Mouse (Mus musculus) CH12.LX (cell line): ENCODE results near the gene Sgms1. TPM values are rescaled to one million over a fixed set of nuclear protein-coding genes. Genes with fewer than 3 reads are reported as not detected.

Source experiments
- DNase-seq: peaks from one replicate; pipeline ENCODE4 v3.0.0-alpha.2; 2013; ENCODE audit errors: extremely low read depth
- H3K27ac ChIP-seq: 2 replicates; pipeline ENCODE4 v1.5.1; 2012; ENCODE audit warnings: low read depth, mild to moderate bottlenecking, control low read depth, moderate library complexity; ENCODE audit not compliant: insufficient read depth
- H3K27me3 ChIP-seq: replicated peaks from 2 replicates; pipeline ENCODE3; 2012; ENCODE audit warnings: inconsistent platforms
- H3K36me3 ChIP-seq, 2 experiments: replicated peaks in 1 of 2; 2 replicates each; pipeline versions ENCODE3 to v1.6.1; 2012; ENCODE audit warnings: inconsistent platforms in 1 of 2, low read length in 1 of 2, mild to moderate bottlenecking in 1 of 2, mixed read lengths in 1 of 2, moderate library complexity in 1 of 2; ENCODE audit not compliant: control insufficient read depth in 1 of 2, insufficient read depth in 1 of 2
- H3K4me1 ChIP-seq, 2 experiments: 2 replicates each; pipeline ENCODE4 v1.6.1; 2012; ENCODE audit warnings: inconsistent platforms in 1 of 2, moderate library complexity in 1 of 2; ENCODE audit not compliant: insufficient read depth in 2 of 2, control insufficient read depth in 1 of 2
- H3K4me2 ChIP-seq: 2 replicates; pipeline ENCODE4 v1.6.1; 2012; ENCODE audit warnings: low read depth, mild to moderate bottlenecking, control low read depth; ENCODE audit not compliant: poor library complexity, insufficient read depth, severe bottlenecking
- H3K4me3 ChIP-seq, 3 experiments: fragments of 150-350 bp in 1 of 3; sonication (generic) in 1 of 3; replicated peaks in 1 of 3; 2 replicates each; pipeline versions ENCODE3 to v1.5.1; 2011 to 2012; ENCODE audit warnings: low read depth in 2 of 3, low read length in 2 of 3, mild to moderate bottlenecking in 2 of 3, moderate library complexity in 2 of 3, control low read depth in 1 of 3, improper control_type of control experiment in 1 of 3, inconsistent platforms in 1 of 3, mixed read lengths in 1 of 3; ENCODE audit not compliant: poor library complexity in 1 of 3
- H3K79me2 ChIP-seq: replicated peaks from 2 replicates; pipeline ENCODE4 v1.6.1; 2012; ENCODE audit warnings: mild to moderate bottlenecking, moderate library complexity; ENCODE audit not compliant: control insufficient read depth, poor library complexity, insufficient read depth, severe bottlenecking; ENCODE audit errors: extremely low read depth
- H3K9ac ChIP-seq: 2 replicates; pipeline ENCODE4 v1.6.1; 2012; ENCODE audit warnings: low read depth, mild to moderate bottlenecking, control low read depth, moderate library complexity; ENCODE audit not compliant: insufficient read depth
- H3K9me3 ChIP-seq: replicated peaks from 2 replicates; pipeline ENCODE3; 2012; ENCODE audit warnings: low read length, inconsistent platforms, mixed read lengths
- CHD2 ChIP-seq: IDR thresholded peaks from 2 replicates; pipeline ENCODE4 v1.6.1; 2011; ENCODE audit warnings: low read length, improper control_type of control experiment
- ELF1 ChIP-seq: IDR thresholded peaks from 2 replicates; pipeline ENCODE4 v1.6.1; 2014; ENCODE audit warnings: low read depth, mild to moderate bottlenecking, inconsistent platforms, low read length, improper control_type of control experiment
- EP300 ChIP-seq: IDR thresholded peaks from 2 replicates; pipeline ENCODE4 v1.6.1; 2011; ENCODE audit warnings: low read length, improper control_type of control experiment
- ETS1 ChIP-seq: conservative IDR thresholded peaks from 2 replicates; pipeline ENCODE4 v1.6.1; 2012; ENCODE audit warnings: low read depth, mild to moderate bottlenecking, inconsistent platforms, low read length, improper control_type of control experiment, moderate library complexity
- GABPA ChIP-seq: IDR thresholded peaks from 2 replicates; pipeline ENCODE4 v1.6.1; 2012; ENCODE audit warnings: low read depth, low read length, improper control_type of control experiment, inconsistent platforms; ENCODE audit not compliant: insufficient replicate concordance
- IRF4 ChIP-seq: IDR thresholded peaks from 2 replicates; pipeline ENCODE4 v1.6.1; 2014; ENCODE audit warnings: low read depth, mild to moderate bottlenecking, inconsistent platforms, low read length, improper control_type of control experiment
- JUN ChIP-seq: IDR thresholded peaks from 2 replicates; pipeline ENCODE4 v1.6.1; 2011; ENCODE audit warnings: low read depth, mild to moderate bottlenecking, low read length, improper control_type of control experiment, moderate library complexity; ENCODE audit not compliant: insufficient read depth
- JUND ChIP-seq: conservative IDR thresholded peaks from 2 replicates; pipeline ENCODE4 v1.6.1; 2011; ENCODE audit warnings: low read depth, low read length, improper control_type of control experiment
- KAT2A ChIP-seq: IDR thresholded peaks from 2 replicates; pipeline ENCODE4 v1.6.1; 2012; ENCODE audit warnings: low read length, improper control_type of control experiment, inconsistent platforms; ENCODE audit not compliant: insufficient replicate concordance
- MAFK ChIP-seq: IDR thresholded peaks from 2 replicates; pipeline ENCODE4 v1.6.1; 2011; ENCODE audit warnings: low read length, improper control_type of control experiment; ENCODE audit not compliant: insufficient replicate concordance
- MAX ChIP-seq: IDR thresholded peaks from 2 replicates; pipeline ENCODE4 v1.6.1; 2011; ENCODE audit warnings: low read length, improper control_type of control experiment
- MAZ ChIP-seq: IDR thresholded peaks from 2 replicates; pipeline ENCODE4 v1.6.1; 2012; ENCODE audit warnings: low read depth, mild to moderate bottlenecking, inconsistent platforms, low read length, improper control_type of control experiment, moderate library complexity
- NRF1 ChIP-seq: IDR thresholded peaks from 2 replicates; pipeline ENCODE4 v1.6.1; 2014; ENCODE audit warnings: low read depth, mild to moderate bottlenecking, inconsistent platforms, low read length, improper control_type of control experiment, moderate library complexity
- POLR2A ChIP-seq: IDR thresholded peaks from 2 replicates; pipeline ENCODE4 v1.6.1; 2011; ENCODE audit warnings: low read depth, mild to moderate bottlenecking, improper control_type of control experiment, low read length
- POLR2AphosphoS2 ChIP-seq: IDR thresholded peaks from 2 replicates; pipeline ENCODE4 v1.6.1; 2011; ENCODE audit warnings: low read depth, low read length, improper control_type of control experiment
- RCOR1 ChIP-seq: conservative IDR thresholded peaks from 2 replicates; pipeline ENCODE4 v1.6.1; 2012; ENCODE audit warnings: low read depth, mild to moderate bottlenecking, inconsistent platforms, low read length, improper control_type of control experiment
- ZC3H11A ChIP-seq: IDR thresholded peaks from 2 replicates; pipeline ENCODE4 v1.6.1; 2012; ENCODE audit warnings: low read depth, mild to moderate bottlenecking, inconsistent platforms, low read length, improper control_type of control experiment
- ZMIZ1 ChIP-seq: IDR thresholded peaks from 2 replicates; pipeline ENCODE4 v1.6.1; 2012; ENCODE audit warnings: low read depth, mild to moderate bottlenecking, inconsistent platforms, low read length, improper control_type of control experiment
- dilution Hi-C: fragments of 300-500 bp; cut with MboI; formaldehyde crosslinking; loops from 2 replicates; pipeline ENCODE4 v1.14.3; 2020; ENCODE audit warnings: low sequenced_read_pairs; ENCODE audit not compliant: extremely low pct_unique_long_range_greater_than_20kb, extremely low pct_ligation_motif_present
- in situ Hi-C: fragments of 300-500 bp; cut with MboI; formaldehyde crosslinking; loops from 3 replicates; pipeline ENCODE4 v1.14.3; 2019; ENCODE audit warnings: low sequenced_read_pairs, low pct_ligation_motif_present, low pct_unique_long_range_greater_than_20kb, mixed read lengths
- polyA plus RNA-seq: library from polyadenylated mRNA; unstranded; fragments of >175 nt; gene quantifications from 2 replicates; pipeline ENCODE4 v1.2.1, GENCODE M21; 2012; ENCODE audit warnings: low read depth; ENCODE audit not compliant: insufficient read length
- total RNA-seq, 2 experiments: library from RNA; depleted of rRNA; stranded (reverse); fragments of 300-350 nt in 1 of 2; fragments of >200 nt in 1 of 2; gene quantifications; 2 replicates each; pipeline ENCODE4 v1.2.3; 2012 to 2014

The Sgms1 gene
- total and polyA plus RNA-seq, 3 experiments: 1.4 to 1.8 (median 1.8) TPM

DNA sequence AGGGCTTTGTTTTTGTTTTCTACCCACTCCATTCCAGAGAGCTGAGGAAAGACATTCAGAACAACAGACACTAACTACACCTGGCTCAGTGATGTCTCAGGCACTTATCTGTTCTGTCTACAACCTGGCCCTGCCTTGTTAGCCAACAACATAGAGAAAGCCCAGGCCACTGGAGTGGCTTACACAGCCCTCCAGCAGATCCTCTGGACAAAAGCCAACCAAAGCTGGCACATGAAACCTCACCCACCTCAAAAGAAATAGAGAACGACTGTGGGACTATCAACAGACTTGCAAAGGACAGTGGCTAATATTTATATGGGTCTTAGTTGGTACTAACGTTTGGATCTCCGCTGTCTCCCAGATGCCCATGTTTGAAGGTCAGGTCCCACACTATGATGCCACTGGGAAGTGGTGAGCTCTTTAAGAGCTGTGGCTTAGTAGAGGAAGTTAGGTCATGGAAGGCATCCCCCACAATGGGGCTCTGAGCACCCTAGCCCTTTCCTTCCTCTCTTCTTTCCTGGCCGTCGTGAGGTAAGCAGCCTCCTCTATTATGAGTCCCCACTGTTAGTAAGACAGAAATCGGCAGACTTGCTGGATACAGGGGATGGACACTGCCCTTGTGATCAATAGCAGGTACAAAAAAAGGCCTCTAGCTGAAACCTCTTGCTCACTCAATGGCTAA is 10.1 kb downstream of the Sgms1 start:
- H3K4me2 ChIP-seq: no peak overlapping the region
- in situ Hi-C loops: no loop called here
- dilution Hi-C loops: no loop called here
- H3K9me3 ChIP-seq: no peaks in the 10 kb centered on the region
- H3K27ac ChIP-seq: no peak overlapping the region
- TF ChIP-seq ZC3H11A: no peak
- no peak for TF ChIP-seq IRF4
- TF ChIP-seq GABPA: no peak
- no peak for TF ChIP-seq EP300
- no peak for TF ChIP-seq POLR2AphosphoS2
- no peak for TF ChIP-seq POLR2A
- H3K4me1 ChIP-seq: peaks cover 6 to 23% of the 10 kb centered on the region in 2 experiments
- no peak overlapping the region for H3K4me3 ChIP-seq
- no peaks in the 10 kb centered on the region for H3K36me3 ChIP-seq
- no peaks in the 10 kb centered on the region for H3K79me2 ChIP-seq
- H3K9ac ChIP-seq: no peak overlapping the region
- H3K27me3 ChIP-seq: no peaks in the 10 kb centered on the region
- DNase-seq: no peak

DNA sequence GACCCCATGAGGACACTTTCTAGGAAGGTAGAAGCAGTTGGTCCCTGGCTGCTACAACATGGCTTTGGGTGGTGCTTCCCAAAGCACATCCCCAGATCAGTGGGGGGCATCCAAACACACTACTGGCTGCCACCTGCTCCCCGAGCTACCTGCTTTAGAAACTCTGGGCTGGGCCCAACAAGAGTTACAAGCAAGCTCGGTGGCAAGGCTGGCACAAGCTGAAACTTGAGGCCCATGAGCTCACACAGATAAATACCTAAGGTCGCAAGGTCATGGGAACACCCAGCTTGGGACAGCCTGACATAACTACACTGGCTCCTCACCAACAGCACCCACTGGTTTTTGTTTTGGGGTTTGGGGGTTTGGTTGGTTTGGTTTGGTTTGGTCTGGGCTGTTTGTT is 10.9 kb downstream of the Sgms1 start:
- no peak for DNase-seq
- TF ChIP-seq JUN: no peak
- TF ChIP-seq CHD2: no peak
- TF ChIP-seq ELF1: no peak
- TF ChIP-seq MAZ: no peak
- no peak for TF ChIP-seq ZC3H11A
- no peak for TF ChIP-seq ZMIZ1
- no peak for TF ChIP-seq NRF1
- no peak for TF ChIP-seq KAT2A
- TF ChIP-seq ETS1: no peak
- no peak for TF ChIP-seq MAFK
- no peak for TF ChIP-seq JUND
- TF ChIP-seq RCOR1: no peak
- TF ChIP-seq MAX: no peak
- no peak for TF ChIP-seq POLR2A
- TF ChIP-seq, all 38 proteins: peak for 0
- H3K27ac ChIP-seq: no peak overlapping the region
- H3K9me3 ChIP-seq: no peaks in the 10 kb centered on the region
- H3K36me3 ChIP-seq: no peaks in the 10 kb centered on the region
- dilution Hi-C loops: no loop called here
- no peak overlapping the region for H3K4me2 ChIP-seq
- H3K79me2 ChIP-seq: no peaks in the 10 kb centered on the region
- no peak overlapping the region for H3K4me3 ChIP-seq
- H3K9ac ChIP-seq: no peak overlapping the region
- H3K27me3 ChIP-seq: no peaks in the 10 kb centered on the region
- in situ Hi-C loops: no loop called here
- peaks cover 6 to 23% of the 10 kb centered on the region in 2 experiments for H3K4me1 ChIP-seq
